Mouse (Mus musculus) hindlimb bud, embryonic 11.5 days (tissue): ENCODE results near the gene Mapkap1.

ENCODE experiments used
- DNase-seq: peaks from one replicate; pipeline ENCODE4 v3.0.0-alpha.2; 2012; ENCODE audit warnings: low read depth, low spot score; ENCODE audit errors: extremely low spot score

Mapkap1 gene

DNA sequence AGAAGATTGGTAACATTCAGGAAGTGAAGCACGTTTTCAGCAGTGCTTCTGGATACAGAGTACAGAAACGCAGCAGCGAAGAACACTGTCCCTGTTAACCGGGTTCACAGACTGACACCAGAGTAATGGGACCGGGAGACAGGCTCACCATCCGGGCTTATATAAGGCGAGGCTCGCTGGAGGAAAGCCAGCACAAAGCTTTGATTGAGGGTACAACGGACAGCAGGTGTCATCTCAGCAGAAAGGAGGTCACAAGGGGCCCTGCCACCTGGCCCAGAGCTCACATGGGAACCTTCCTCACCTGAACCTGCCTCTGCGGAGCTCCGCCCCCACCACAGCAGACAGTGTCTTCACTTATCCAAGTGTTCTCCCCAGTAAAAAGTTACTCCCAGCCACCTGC, 267.3 kb downstream of the Mapkap1 start:
- DNase-seq, result no peak
